Mouse (Mus musculus) lung, postnatal 0 days (tissue): Measurements from ENCODE around the gene Pcsk6. TPM values are rescaled to one million over a fixed set of nuclear protein-coding genes. Genes with fewer than 3 reads are reported as not detected.

ENCODE experiments used
- ATAC-seq: fragments of 200-750 bp; cut with Nextera tagmentation; 2 replicates; pipeline ENCODE4 v1.8.0; 2017; ENCODE audit warnings: moderate library complexity
- DNase-seq: peaks from one replicate; pipeline ENCODE4 v3.0.0-alpha.2; 2016; ENCODE audit warnings: low spot score
- H3K27ac ChIP-seq: fragments of 300-500 bp; sonication (generic); 2 replicates; pipeline ENCODE4 v1.5.1; 2014; ENCODE audit warnings: antibody characterized with exemption, mild to moderate bottlenecking, low read length, mixed read lengths
- H3K27me3 ChIP-seq: fragments of 300-500 bp; sonication (generic); replicated peaks from 2 replicates; pipeline ENCODE4 v1.6.1; 2014; ENCODE audit warnings: low read length, mixed read lengths; ENCODE audit not compliant: insufficient read depth
- H3K36me3 ChIP-seq: fragments of 300-500 bp; sonication (generic); 2 replicates; pipeline ENCODE4 v1.6.1; 2014; ENCODE audit warnings: low read length, mixed read lengths; ENCODE audit not compliant: insufficient read depth
- H3K4me1 ChIP-seq: fragments of 300-500 bp; sonication (generic); 2 replicates; pipeline ENCODE4 v1.6.1; 2014; ENCODE audit warnings: antibody characterized with exemption, low read depth, low read length, mixed read lengths; ENCODE audit not compliant: insufficient read depth
- H3K4me2 ChIP-seq: fragments of 300-500 bp; sonication (generic); replicated peaks from 2 replicates; pipeline ENCODE4 v1.6.1; 2014; ENCODE audit warnings: low read depth, mild to moderate bottlenecking, low read length, moderate library complexity, mixed read lengths
- H3K4me3 ChIP-seq: fragments of 300-500 bp; sonication (generic); 2 replicates; pipeline ENCODE4 v1.5.1; 2014; ENCODE audit warnings: low read depth, low read length
- H3K9ac ChIP-seq: fragments of 300-500 bp; sonication (generic); replicated peaks from 2 replicates; pipeline ENCODE4 v1.6.1; 2014; ENCODE audit warnings: low read depth, mild to moderate bottlenecking
- H3K9me3 ChIP-seq: fragments of 300-500 bp; sonication (generic); 2 replicates; pipeline ENCODE4 v1.6.1; 2016; ENCODE audit warnings: low read length, mixed read lengths
- CTCF ChIP-seq: IDR thresholded peaks from 2 replicates; pipeline ENCODE4 v1.5.1; 2016; ENCODE audit warnings: antibody characterized with exemption, mild to moderate bottlenecking
- EP300 ChIP-seq: IDR thresholded peaks from 2 replicates; pipeline ENCODE4 v1.6.1; 2016; ENCODE audit warnings: antibody characterized with exemption, mild to moderate bottlenecking, control low read depth
- WGBS: fragments of 180-500 bp; shearing (Covaris S2); extraction: QIAGEN DNeasy Blood & Tissue Kit; methylation state at CpG from one replicate; pipeline ENCODE4 v1.1.7; 2014; 5-methylcytosine and 5-hydroxymethylcytosine counted together
- polyA plus RNA-seq: library from polyadenylated mRNA; unstranded; fragments of >200 nt; fragmentation: Nextera tagmentation; extraction: Ambion mirVana; gene quantifications from 2 replicates; pipeline ENCODE4 v1.2.1, GENCODE M21; 2015

The Pcsk6 gene
- polyA plus RNA-seq, 1 experiment from 2014 or later = 1.4 TPM

DNA sequence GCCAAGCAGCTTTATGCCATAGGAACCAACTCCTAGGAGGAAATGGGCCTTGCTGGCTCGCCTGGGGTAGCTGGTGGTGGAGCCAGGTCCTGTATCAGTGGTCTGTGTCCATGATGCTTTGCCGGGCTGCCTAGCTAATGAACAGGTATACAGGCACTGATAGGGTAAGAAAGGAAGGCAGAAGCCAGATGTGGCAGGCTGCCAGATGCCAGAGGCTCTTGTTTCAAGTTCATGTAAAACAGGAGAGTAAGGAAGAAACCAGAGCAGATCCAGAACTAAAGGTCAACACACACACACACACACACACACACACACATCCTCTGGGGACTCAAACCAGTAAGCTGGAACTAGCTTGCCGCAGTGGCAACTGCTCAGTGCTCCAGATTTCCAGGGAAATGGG, 176.7 kb downstream of the Pcsk6 start:
- WGBS = 62% methylated on average over 3 of the region's 3 CpGs
- Histone ChIP-seq H3K4me1 (no peaks in the 10 kb centered on the region), H3K4me3 (no peak overlapping the region), H3K9ac (no peak overlapping the region), H3K4me2 (no peak overlapping the region), H3K9me3 (no peaks in the 10 kb centered on the region), H3K36me3 (no peaks in the 10 kb centered on the region), H3K27ac (no peak overlapping the region), H3K27me3 (no peaks in the 10 kb centered on the region)
- TF ChIP-seq CTCF (no peak), EP300 (no peak)
- no peak for DNase-seq
- no peak for ATAC-seq

DNA sequence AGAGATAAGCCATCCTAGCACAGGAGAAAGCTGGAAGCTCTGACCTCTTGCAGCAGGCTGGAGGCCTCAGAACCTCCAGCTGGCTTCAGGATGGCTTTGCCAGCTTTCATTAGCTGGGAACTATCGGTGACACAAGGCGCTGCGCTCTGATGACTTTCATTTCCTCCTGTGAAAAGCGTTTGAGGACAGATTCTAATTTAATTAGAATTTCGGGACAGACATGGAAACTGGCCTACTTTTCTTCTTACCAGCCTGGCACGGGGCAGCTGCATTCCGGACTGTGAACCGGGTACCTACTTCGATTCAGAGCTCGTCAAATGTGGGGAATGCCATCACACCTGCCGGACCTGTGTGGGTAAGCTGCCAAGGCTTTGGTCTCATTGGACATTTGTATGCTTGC, 177.2 kb downstream of the Pcsk6 start:
- ATAC-seq = no peak
- no peak overlapping the region for H3K4me3 ChIP-seq
- no peaks in the 10 kb centered on the region for H3K9me3 ChIP-seq
- no peaks in the 10 kb centered on the region for H3K36me3 ChIP-seq
- WGBS = 82% methylated on average over 11 of the region's 11 CpGs
- no peaks in the 10 kb centered on the region for H3K4me1 ChIP-seq
- TF ChIP-seq EP300 = no peak
- TF ChIP-seq CTCF = no peak
- H3K4me2 ChIP-seq = no peak overlapping the region
- H3K27me3 ChIP-seq = no peaks in the 10 kb centered on the region
- no peak for DNase-seq
- no peak overlapping the region for H3K9ac ChIP-seq
- no peak overlapping the region for H3K27ac ChIP-seq

DNA sequence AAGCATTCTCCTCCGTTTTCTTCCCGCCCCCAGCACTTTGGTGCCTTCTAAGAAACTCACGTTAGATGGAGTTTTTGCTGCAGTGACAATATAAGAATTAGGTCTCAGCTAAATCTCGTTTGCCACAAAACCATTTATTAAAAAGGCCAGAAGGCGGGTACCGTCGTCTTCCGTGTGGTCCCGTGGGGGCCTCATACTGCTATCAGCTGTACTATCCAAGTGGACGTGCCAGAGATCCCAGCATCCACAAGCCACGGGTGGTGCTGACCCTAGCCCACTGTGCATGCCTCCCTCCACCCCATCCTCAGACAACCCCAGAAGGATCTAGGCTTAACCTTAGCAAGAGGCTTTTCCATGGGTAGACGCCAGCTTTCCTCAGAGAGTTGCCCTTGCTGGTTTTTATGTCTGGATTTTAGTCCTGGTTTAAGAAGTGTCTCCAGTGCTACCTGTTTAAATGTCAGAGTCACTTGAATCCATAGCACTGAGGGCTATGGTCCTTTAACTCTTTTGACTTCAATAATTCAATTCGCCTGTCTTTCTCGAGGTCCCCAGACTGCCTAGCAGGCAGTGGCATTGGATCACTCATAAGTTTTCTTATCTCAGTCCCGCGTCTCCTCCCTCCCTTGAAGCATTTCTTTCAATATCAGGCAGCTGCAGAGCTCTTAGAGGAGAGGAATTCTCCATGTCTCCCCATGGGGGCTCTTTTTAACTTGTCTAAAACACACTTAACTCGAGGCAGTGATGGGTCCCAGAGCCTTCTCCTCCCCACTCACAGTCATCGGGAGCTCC, 178.7 kb downstream of the Pcsk6 start:
- H3K9me3 ChIP-seq = no peaks in the 10 kb centered on the region
- TF ChIP-seq CTCF = no peak
- no peak for TF ChIP-seq EP300
- H3K4me2 ChIP-seq = no peak overlapping the region
- no peaks in the 10 kb centered on the region for H3K36me3 ChIP-seq
- no peaks in the 10 kb centered on the region for H3K27me3 ChIP-seq
- 74% methylated on average over 18 of the region's 18 CpGs for WGBS
- H3K9ac ChIP-seq = no peak overlapping the region
- no peak overlapping the region for H3K4me3 ChIP-seq
- H3K4me1 ChIP-seq = no peaks in the 10 kb centered on the region
- H3K27ac ChIP-seq = no peak overlapping the region
- DNase-seq = no peak
- no peak for ATAC-seq

DNA sequence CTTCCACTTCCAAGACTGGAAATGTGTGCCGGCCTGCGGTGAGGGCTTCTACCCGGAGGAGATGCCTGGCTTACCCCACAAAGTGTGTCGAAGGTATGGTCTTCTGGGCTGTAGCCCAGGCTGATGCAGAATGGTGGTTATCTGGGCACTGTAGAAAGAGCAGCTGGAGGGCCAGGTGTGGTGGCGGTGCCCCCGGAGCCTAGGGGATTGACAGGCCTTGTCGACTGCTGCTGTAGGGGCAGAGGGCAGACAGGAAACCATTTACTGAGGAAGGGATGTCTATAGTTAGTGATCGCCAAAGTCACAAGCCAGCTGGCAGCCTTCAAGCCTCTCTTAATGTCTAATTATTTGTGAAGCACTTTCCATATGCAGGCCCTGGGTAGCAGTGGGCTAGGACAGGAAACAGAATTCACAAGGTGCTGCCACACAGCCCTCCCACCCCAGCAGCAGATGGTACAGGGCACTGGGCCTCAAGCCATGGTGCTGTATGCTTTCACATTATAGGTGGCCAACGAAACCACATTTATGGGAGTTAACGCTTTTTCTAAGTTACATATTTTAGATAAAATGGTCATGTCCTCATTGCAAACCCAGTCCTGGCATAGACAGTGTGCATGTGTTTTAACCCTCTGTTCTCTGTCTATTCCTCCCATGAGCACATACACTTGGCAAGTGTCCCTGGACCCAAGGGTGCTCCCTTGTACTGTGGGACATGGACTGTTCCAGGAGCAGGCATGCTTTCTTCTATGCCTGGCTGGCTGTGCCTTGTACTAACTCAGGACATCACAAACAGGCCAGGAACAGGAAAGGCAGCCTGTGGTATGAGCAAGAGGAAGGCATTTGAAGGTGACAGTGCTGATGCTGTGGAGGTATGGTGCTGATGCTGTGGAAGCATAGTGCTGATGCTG, 182.3 kb downstream of the Pcsk6 start, which contains the start of gene Gm45213:
Gm45213 (plus strand) TSS at position 51 of the 908 bp plus-strand sequence.
- no peak within 1 kb of the TSS for H3K27ac ChIP-seq
- 66% methylated on average over 10 of the region's 10 CpGs for WGBS
- no peak within 1 kb of the TSS for H3K9ac ChIP-seq
- TF ChIP-seq CTCF (no peak), EP300 (no peak)
- H3K9me3 ChIP-seq = no peaks in the 10 kb centered on the region
- no peaks in the 10 kb centered on the region for H3K27me3 ChIP-seq
- no peak within 1 kb of the TSS for H3K4me2 ChIP-seq
- H3K4me1 ChIP-seq = no peaks in the 10 kb centered on the region
- ATAC-seq = no peak
- no peak for DNase-seq
- no peak within 1 kb of the TSS for H3K4me3 ChIP-seq
- no peaks in the 10 kb centered on the region for H3K36me3 ChIP-seq

DNA sequence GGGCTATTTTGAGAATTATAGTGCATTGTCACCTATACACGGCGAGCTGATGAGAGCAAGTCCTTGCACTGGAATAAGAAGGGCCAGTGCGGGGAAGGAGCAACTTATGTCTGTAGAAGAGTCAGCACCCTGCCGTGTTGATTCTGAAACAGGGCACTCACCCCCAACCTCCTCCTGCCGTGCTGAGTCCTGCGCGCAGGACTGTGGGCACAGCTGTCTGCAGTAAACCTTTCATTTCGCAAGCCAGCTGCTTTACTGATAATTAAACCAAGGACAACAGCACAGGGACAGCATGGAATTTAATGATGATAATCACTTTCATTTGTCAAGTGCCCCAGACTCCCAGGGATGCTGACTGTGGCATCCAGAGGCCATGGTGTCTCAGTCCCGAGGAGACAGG, 183.1 kb downstream of the Pcsk6 start:
- H3K9me3 ChIP-seq = no peaks in the 10 kb centered on the region
- ATAC-seq (no peak), DNase-seq (no peak)
- H3K27me3 ChIP-seq = no peaks in the 10 kb centered on the region
- no peaks in the 10 kb centered on the region for H3K36me3 ChIP-seq
- TF ChIP-seq CTCF = no peak
- TF ChIP-seq EP300 = no peak
- no peak overlapping the region for H3K4me3 ChIP-seq
- no peaks in the 10 kb centered on the region for H3K4me1 ChIP-seq
- no peak overlapping the region for H3K27ac ChIP-seq
- WGBS = 70% methylated on average over 9 of the region's 9 CpGs
- no peak overlapping the region for H3K9ac ChIP-seq
- no peak overlapping the region for H3K4me2 ChIP-seq
